Mouse (Mus musculus) limb, embryonic 13.5 days (tissue): Measurements from ENCODE around the gene Acot1. TPM values are rescaled to one million over a fixed set of nuclear protein-coding genes. Genes with fewer than 3 reads are reported as not detected.
"Not testable (repeated sequence)": the region's sequence is repeated elsewhere in the genome, so short reads cannot be mapped to it uniquely, and the experiment has no call there.

Experiments used
- ATAC-seq: fragments of 200-750 bp; cut with Nextera tagmentation; 2 replicates; pipeline ENCODE4 v1.8.0; 2017; ENCODE audit warnings: low read depth, moderate number of reproducible peaks, moderate TSS enrichment; ENCODE audit not compliant: low FRiP score
- H3K27ac ChIP-seq: fragments of 300-500 bp; sonication (generic); 2 replicates; pipeline ENCODE4 v1.5.1; 2015; ENCODE audit warnings: inconsistent platforms, mild to moderate bottlenecking, moderate library complexity
- H3K27me3 ChIP-seq: fragments of 300-500 bp; sonication (generic); 2 replicates; pipeline ENCODE4 v1.6.1; 2015; ENCODE audit warnings: mild to moderate bottlenecking, inconsistent platforms
- H3K36me3 ChIP-seq: fragments of 300-500 bp; sonication (generic); 2 replicates; pipeline ENCODE4 v1.6.1; 2015; ENCODE audit warnings: inconsistent platforms, mild to moderate bottlenecking, moderate library complexity
- H3K4me1 ChIP-seq: fragments of 300-500 bp; sonication (generic); 2 replicates; pipeline ENCODE4 v1.6.1; 2015; ENCODE audit warnings: inconsistent platforms
- H3K4me2 ChIP-seq: fragments of 300-500 bp; sonication (generic); replicated peaks from 2 replicates; pipeline ENCODE4 v1.6.1; 2015; ENCODE audit warnings: inconsistent platforms, mild to moderate bottlenecking, moderate library complexity
- H3K4me3 ChIP-seq: fragments of 300-500 bp; sonication (generic); 2 replicates; pipeline ENCODE4 v1.5.1; 2015; ENCODE audit warnings: moderate library complexity, mild to moderate bottlenecking, inconsistent platforms
- H3K9ac ChIP-seq: fragments of 300-500 bp; sonication (generic); 2 replicates; pipeline ENCODE4 v1.6.1; 2015; ENCODE audit warnings: mild to moderate bottlenecking, inconsistent platforms
- H3K9me3 ChIP-seq: fragments of 300-500 bp; sonication (generic); 2 replicates; pipeline ENCODE4 v1.6.1; 2016; ENCODE audit warnings: inconsistent platforms
- WGBS: fragments of 180-500 bp; shearing (Covaris S2); methylation state at CpG from one replicate; pipeline ENCODE4 v1.1.7; 2015; 5-methylcytosine and 5-hydroxymethylcytosine counted together
- polyA plus RNA-seq: library from polyadenylated mRNA; unstranded; fragments of >200 nt; fragmentation: Nextera tagmentation; extraction: Ambion mirVana; gene quantifications from 2 replicates; pipeline ENCODE4 v1.2.1, GENCODE M21; 2015

The Acot1 gene
- polyA plus RNA-seq, 1 experiment from 2014 or later: 33.7 TPM

- no peaks in the 10 kb centered on the region for H3K36me3 ChIP-seq
- no peaks in the 10 kb centered on the region for H3K4me1 ChIP-seq
- H3K9me3 ChIP-seq: peaks cover 11% of the 10 kb centered on the region
- no peak for ATAC-seq
- no peak overlapping the region for H3K4me2 ChIP-seq
- no peak overlapping the region for H3K4me3 ChIP-seq
- H3K9ac ChIP-seq: no peak overlapping the region
- H3K27me3 ChIP-seq: peaks cover 1% of the 10 kb centered on the region
- WGBS: 94% methylated on average over 1 of the region's 1 CpGs
- no peak overlapping the region for H3K27ac ChIP-seq
These were observed 37.6 kb downstream of the Acot1 start for GRCm38 (mm10) chr12:84046906-84047305.

GRCm38 (mm10) chr12:84050744-84051143, 41.5 kb downstream of the Acot1 start:
- not testable (repeated sequence) for H3K4me3 ChIP-seq, ATAC-seq, H3K4me1 ChIP-seq, H3K36me3 ChIP-seq, H3K9ac ChIP-seq, H3K27ac ChIP-seq, H3K4me2 ChIP-seq
- Histone ChIP-seq H3K27me3 (peaks cover 24% of the 10 kb centered on the region), H3K9me3 (peaks cover 11% of the 10 kb centered on the region)
- 80% methylated on average over 5 of the region's 5 CpGs for WGBS

- Histone ChIP-seq H3K36me3 (no peaks in the 10 kb centered on the region), H3K4me1 (peaks cover 4% of the 10 kb centered on the region; the same call in 1 of the 2 replicates), H3K27ac (no peak within 1 kb of the TSS), H3K4me3 (no peak within 1 kb of the TSS), H3K9me3 (peaks cover 11% of the 10 kb centered on the region), H3K4me2 (peak within 1 kb of the TSS; percentile 87; the same call in 1 of the 2 replicates), H3K27me3 (peaks cover 24% of the 10 kb centered on the region), H3K9ac (no peak within 1 kb of the TSS)
- no peak for ATAC-seq
- 79% methylated on average over 5 of the region's 5 CpGs for WGBS
These were observed 42.7 kb downstream of the Acot1 start, which contains the start of gene Acot3 for GRCm38 (mm10) chr12:84051937-84052474. Gene Acot3, plus strand, starts transcription at chr12:84052144.

- Histone ChIP-seq H3K4me2 (0 out of 2 replicates have a peak overlapping the region, but pooled peaks have one; percentile 87), H3K36me3 (no peaks in the 10 kb centered on the region), H3K27me3 (peaks cover 24% of the 10 kb centered on the region), H3K4me1 (peaks cover 4% of the 10 kb centered on the region; the same call in 1 of the 2 replicates), H3K9ac (no peak overlapping the region), H3K9me3 (peaks cover 10% of the 10 kb centered on the region), H3K27ac (no peak overlapping the region), H3K4me3 (no peak overlapping the region)
- WGBS: 90% methylated on average over 7 of the region's 7 CpGs
- ATAC-seq: no peak
These were observed 43.3 kb downstream of the Acot1 start for GRCm38 (mm10) chr12:84052609-84053008.

GRCm38 (mm10) chr12:84053173-84053572, 43.9 kb downstream of the Acot1 start:
- Histone ChIP-seq H3K9ac (peak overlapping the region; percentile 62), H3K27ac (no peak overlapping the region), H3K9me3 (peaks cover 4% of the 10 kb centered on the region), H3K4me2 (peak overlapping the region; percentile 87), H3K4me1 (peaks cover 4% of the 10 kb centered on the region; the same call in 1 of the 2 replicates), H3K4me3 (peak overlapping the region; percentile 51), H3K27me3 (peaks cover 24% of the 10 kb centered on the region), H3K36me3 (no peaks in the 10 kb centered on the region)
- no peak for ATAC-seq
- 14% methylated on average over 16 of the region's 16 CpGs for WGBS

GRCm38 (mm10) chr12:84053679-84054391, 44.5 kb downstream of the Acot1 start:
- H3K36me3 ChIP-seq: no peaks in the 10 kb centered on the region
- peak overlapping the region; percentile 62 for H3K9ac ChIP-seq
- H3K9me3 ChIP-seq: no peaks in the 10 kb centered on the region; the same call in 1 of the 2 replicates
- H3K4me2 ChIP-seq: peak overlapping the region; percentile 87
- no peak overlapping the region for H3K27ac ChIP-seq
- peak overlapping the region; percentile 51 for H3K4me3 ChIP-seq
- peaks cover 24% of the 10 kb centered on the region for H3K27me3 ChIP-seq
- 2% methylated on average over 41 of the region's 46 CpGs for WGBS
- peaks cover 4% of the 10 kb centered on the region; the same call in 1 of the 2 replicates for H3K4me1 ChIP-seq
- no peak for ATAC-seq

- Histone ChIP-seq H3K9me3 (no peaks in the 10 kb centered on the region), H3K27me3 (peaks cover 3% of the 10 kb centered on the region; the same call in 1 of the 2 replicates), H3K4me2 (no peak overlapping the region), H3K36me3 (no peaks in the 10 kb centered on the region), H3K4me3 (no peak overlapping the region), H3K9ac (no peak overlapping the region), H3K27ac (no peak overlapping the region), H3K4me1 (no peaks in the 10 kb centered on the region)
- WGBS: 37% methylated on average over 2 of the region's 2 CpGs
- no peak for ATAC-seq
These were observed 51.7 kb downstream of the Acot1 start for GRCm38 (mm10) chr12:84060946-84061345.

- Histone ChIP-seq H3K27me3 (peaks cover 12% of the 10 kb centered on the region; the same call in 1 of the 2 replicates), H3K27ac (no peak overlapping the region), H3K36me3 (no peaks in the 10 kb centered on the region), H3K4me2 (no peak overlapping the region), H3K9me3 (no peaks in the 10 kb centered on the region), H3K4me3 (no peak overlapping the region), H3K4me1 (no peaks in the 10 kb centered on the region), H3K9ac (no peak overlapping the region)
- ATAC-seq: no peak
- 94% methylated on average over 20 of the region's 20 CpGs for WGBS
These were observed 53.0 kb downstream of the Acot1 start for GRCm38 (mm10) chr12:84062336-84062735.

- Histone ChIP-seq H3K4me3 (no peak overlapping the region), H3K4me1 (no peaks in the 10 kb centered on the region), H3K27ac (no peak overlapping the region), H3K36me3 (no peaks in the 10 kb centered on the region), H3K9ac (no peak overlapping the region), H3K4me2 (no peak overlapping the region), H3K9me3 (no peaks in the 10 kb centered on the region), H3K27me3 (peaks cover 20% of the 10 kb centered on the region)
- no peak for ATAC-seq
- 68% methylated on average over 5 of the region's 5 CpGs for WGBS
These were observed 53.9 kb downstream of the Acot1 start for GRCm38 (mm10) chr12:84063228-84063627.

- no peaks in the 10 kb centered on the region for H3K36me3 ChIP-seq
- ATAC-seq: no peak
- H3K27me3 ChIP-seq: peaks cover 26% of the 10 kb centered on the region
- 83% methylated on average over 2 of the region's 2 CpGs for WGBS
- no peak overlapping the region for H3K4me3 ChIP-seq
- no peaks in the 10 kb centered on the region for H3K4me1 ChIP-seq
- no peak overlapping the region for H3K9ac ChIP-seq
- H3K27ac ChIP-seq: no peak overlapping the region
- H3K9me3 ChIP-seq: no peaks in the 10 kb centered on the region
- H3K4me2 ChIP-seq: no peak overlapping the region
These were observed 54.5 kb downstream of the Acot1 start for GRCm38 (mm10) chr12:84063833-84064232.

- Histone ChIP-seq H3K4me2 (no peak overlapping the region), H3K27me3 (peaks cover 34% of the 10 kb centered on the region), H3K4me3 (no peak overlapping the region), H3K27ac (no peak overlapping the region), H3K9me3 (no peaks in the 10 kb centered on the region), H3K9ac (no peak overlapping the region), H3K4me1 (0 out of 2 replicates have a peak, but pooled peaks cover 2% of the 10 kb centered on the region), H3K36me3 (no peaks in the 10 kb centered on the region)
- no peak for ATAC-seq
- WGBS: 77% methylated on average over 8 of the region's 8 CpGs
These were observed 55.3 kb downstream of the Acot1 start for GRCm38 (mm10) chr12:84064621-84065020.

- no peak for ATAC-seq
- H3K4me1 ChIP-seq: 0 out of 2 replicates have a peak, but pooled peaks cover 5% of the 10 kb centered on the region
- H3K9me3 ChIP-seq: no peaks in the 10 kb centered on the region
- H3K36me3 ChIP-seq: no peaks in the 10 kb centered on the region
- no peak overlapping the region for H3K4me2 ChIP-seq
- no peak overlapping the region for H3K9ac ChIP-seq
- H3K27ac ChIP-seq: no peak overlapping the region
- WGBS: 72% methylated on average over 4 of the region's 4 CpGs
- no peak overlapping the region for H3K4me3 ChIP-seq
- peaks cover 48% of the 10 kb centered on the region for H3K27me3 ChIP-seq
These were observed 58.5 kb downstream of the Acot1 start for GRCm38 (mm10) chr12:84067752-84068151.
